Comparison of ENCODE assay signal across 8 mouse cellular contexts in genomic region chr2:28206472-28206871, GRCm38 (mm10). TPM values are rescaled to one million over a fixed set of nuclear protein-coding genes. Genes with fewer than 3 reads are reported as not detected.
DNase-seq lines count a peak whose midpoint lies in the region; ATAC-seq and TF ChIP-seq lines count a peak whose summit lies in the region.

No protein-coding gene starts in this region.

- no peak; the same call in 1 of the 2 replicates for ATAC-seq in heart, embryonic 12.5 days (ENCODE audit: insufficient number of reproducible peaks, low FRiP score)
- ATAC-seq in hindbrain, embryonic 14.5 days (ENCODE audit: low FRiP score): no peak
- no peak for ATAC-seq in midbrain, embryonic 14.5 days (ENCODE audit: low FRiP score, low TSS enrichment)
- no peak for ATAC-seq in activated CD4-positive, CD25-positive, alpha-beta regulatory T cell, adult 4 months

- intact Hi-C loops in heart, postnatal 10 days (cut with DNase I): no loop called here

- no peaks in the 10 kb centered on the region for H3K36me3 ChIP-seq in heart, embryonic 12.5 days
- peaks cover 5% of the 10 kb centered on the region for H3K36me3 ChIP-seq in hindbrain, embryonic 14.5 days (replicated peaks; ENCODE audit: control insufficient read depth, insufficient read depth)
- 0 out of 2 replicates have a peak, but pooled peaks cover 9% of the 10 kb centered on the region for H3K36me3 ChIP-seq in midbrain, embryonic 14.5 days (ENCODE audit: control insufficient read depth, insufficient read depth, low read length)

- WGBS in heart, embryonic 12.5 days: 10% methylated on average over 11 of the region's 11 CpGs
- WGBS in hindbrain, embryonic 14.5 days: 11% methylated on average over 11 of the region's 11 CpGs
- WGBS in midbrain, embryonic 14.5 days: 13% methylated on average over 11 of the region's 11 CpGs

- no peak overlapping the region for H3K27ac ChIP-seq in heart, embryonic 12.5 days (ENCODE audit: poor library complexity, severe bottlenecking)
- H3K27ac ChIP-seq in bone marrow macrophage, adult 2 months (ENCODE audit: insufficient read depth, low read depth, low read length): no peak overlapping the region
- peak overlapping the region; percentile 79; the same call in 1 of the 2 replicates for H3K27ac ChIP-seq in hindbrain, embryonic 14.5 days
- H3K27ac ChIP-seq in midbrain, embryonic 14.5 days (replicated peaks; ENCODE audit: low read depth, low read length): peak overlapping the region; percentile 70; the same call in 1 of the 2 replicates

- TF ChIP-seq CTCF in bone marrow macrophage, adult 2 months (IDR thresholded peaks at IDR 0.05; ENCODE audit: low read depth, low read length): no peak

- H3K4me1 ChIP-seq in heart, embryonic 12.5 days (replicated peaks): peaks cover 10% of the 10 kb centered on the region
- H3K4me1 ChIP-seq in bone marrow macrophage, adult 2 months (ENCODE audit: control insufficient read depth, insufficient read depth, low read length): peaks cover 15% of the 10 kb centered on the region
- peaks cover 55% of the 10 kb centered on the region for H3K4me1 ChIP-seq in hindbrain, embryonic 14.5 days (replicated peaks; ENCODE audit: control insufficient read depth, insufficient read depth, low read length)
- H3K4me1 ChIP-seq in midbrain, embryonic 14.5 days (ENCODE audit: control insufficient read depth, insufficient read depth, low read length): peaks cover 49% of the 10 kb centered on the region

- H3K9me3 ChIP-seq in heart, embryonic 12.5 days (replicated peaks): no peaks in the 10 kb centered on the region
- no peaks in the 10 kb centered on the region for H3K9me3 ChIP-seq in hindbrain, embryonic 14.5 days (ENCODE audit: control insufficient read depth, low read length)
- H3K9me3 ChIP-seq in midbrain, embryonic 14.5 days (ENCODE audit: control insufficient read depth, low read length): no peaks in the 10 kb centered on the region

- H3K4me2 ChIP-seq in heart, embryonic 12.5 days: peak overlapping the region; percentile 95
- peak overlapping the region; percentile 95 for H3K4me2 ChIP-seq in hindbrain, embryonic 14.5 days (replicated peaks)
- H3K4me2 ChIP-seq in midbrain, embryonic 14.5 days (ENCODE audit: low read length): peak overlapping the region; percentile 99

- no peak for TF ChIP-seq POLR2A in bone marrow macrophage, adult 2 months (IDR thresholded peaks at IDR 0.05; ENCODE audit: borderline replicate concordance, low read depth, low read length)

- peak overlapping the region; percentile 79; the same call in 1 of the 2 replicates for H3K9ac ChIP-seq in heart, embryonic 12.5 days
- H3K9ac ChIP-seq in hindbrain, embryonic 14.5 days: peak overlapping the region; percentile 77
- H3K9ac ChIP-seq in midbrain, embryonic 14.5 days (replicated peaks; ENCODE audit: low read length): peak overlapping the region; percentile 84

- DNase-seq in heart, postnatal 10 days: no peak
- DNase-seq in hindbrain, embryonic 14.5 days (ENCODE audit: low spot score): no peak
- DNase-seq in midbrain, embryonic 14.5 days: peak; percentile 58
- no peak for DNase-seq in thymus, postnatal 4 days
- DNase-seq in right cerebral cortex, postnatal 25 days: no peak

- H3K4me3 ChIP-seq in heart, embryonic 12.5 days: peak overlapping the region; percentile 69
- peak overlapping the region; percentile 97 for H3K4me3 ChIP-seq in bone marrow macrophage, adult 2 months (ENCODE audit: insufficient read depth, low read length)
- H3K4me3 ChIP-seq in hindbrain, embryonic 14.5 days (replicated peaks; ENCODE audit: low read length): peak overlapping the region; percentile 64
- peak overlapping the region; percentile 59 for H3K4me3 ChIP-seq in midbrain, embryonic 14.5 days (replicated peaks; ENCODE audit: low read depth, low read length)

- H3K27me3 ChIP-seq in heart, embryonic 12.5 days (replicated peaks): peaks cover 77% of the 10 kb centered on the region
- H3K27me3 ChIP-seq in hindbrain, embryonic 14.5 days (ENCODE audit: control insufficient read depth, insufficient read depth, low read length): no peaks in the 10 kb centered on the region
- no peaks in the 10 kb centered on the region for H3K27me3 ChIP-seq in midbrain, embryonic 14.5 days (ENCODE audit: control insufficient read depth, insufficient read depth, low read length)

RNA-seq across cellular contexts. Expression of gene Olfm1, which starts 13.7 kb away (rescaled TPM):
- 6.1 and 6.2 TPM in 2 replicates for polyA plus RNA-seq in heart, embryonic 12.5 days (2016; fragmentation: Nextera tagmentation; extraction: Ambion mirVana)
- total RNA-seq in heart, postnatal 10 days (2021): 1 to 10 TPM; 7.7 to 9.4 TPM
- 87.3 and 89.9 TPM in 2 replicates for polyA plus RNA-seq in bone marrow macrophage, adult 2 months (2012; ENCODE audit: insufficient read depth, insufficient read length, missing spikeins)
- polyA plus RNA-seq in hindbrain, embryonic 14.5 days (2014; fragmentation: Nextera tagmentation; extraction: Ambion mirVana): 377 and 395 TPM in 2 replicates
- polyA plus RNA-seq in midbrain, embryonic 14.5 days (2014; fragmentation: Nextera tagmentation; extraction: Ambion mirVana): 295 and 301 TPM in 2 replicates
- polyA plus RNA-seq in activated CD4-positive, CD25-positive, alpha-beta regulatory T cell, adult 4 months (2017; shearing (Covaris generic)): under 1 TPM in 1 of 2 experiments, not detected in 1; 0.17 TPM

Comparison
In these comparisons a context has a peak if more than half of its experiments do, and no peak if none do; other contexts are left out.
1. H3K27ac ChIP-seq: peak in hindbrain, embryonic 14.5 days (single experiment) and midbrain, embryonic 14.5 days (single experiment); none in heart, embryonic 12.5 days (single experiment) and bone marrow macrophage, adult 2 months (single experiment).
2. RNA of gene Olfm1, which starts 13.7 kb away (polyA plus RNA-seq): 377 to 395 TPM in hindbrain, embryonic 14.5 days, 295 to 301 TPM in midbrain, embryonic 14.5 days and 87.3 to 89.9 TPM in bone marrow macrophage, adult 2 months; 6.1 to 6.2 TPM in heart, embryonic 12.5 days and 0.17 TPM in activated CD4-positive, CD25-positive, alpha-beta regulatory T cell, adult 4 months; every median in the first group is over 10 times any median in the second.
3. Peak in every context shown above with its lines, with median percentiles within 50 percentile points of each other: H3K4me2 ChIP-seq, H3K4me3 ChIP-seq and H3K9ac ChIP-seq.